Mouse (Mus musculus): ENCODE data around the gene Snrnp70.
A peak's percentile ranks its signal among the peaks of the same experiment; 100 is the strongest.

DNA sequence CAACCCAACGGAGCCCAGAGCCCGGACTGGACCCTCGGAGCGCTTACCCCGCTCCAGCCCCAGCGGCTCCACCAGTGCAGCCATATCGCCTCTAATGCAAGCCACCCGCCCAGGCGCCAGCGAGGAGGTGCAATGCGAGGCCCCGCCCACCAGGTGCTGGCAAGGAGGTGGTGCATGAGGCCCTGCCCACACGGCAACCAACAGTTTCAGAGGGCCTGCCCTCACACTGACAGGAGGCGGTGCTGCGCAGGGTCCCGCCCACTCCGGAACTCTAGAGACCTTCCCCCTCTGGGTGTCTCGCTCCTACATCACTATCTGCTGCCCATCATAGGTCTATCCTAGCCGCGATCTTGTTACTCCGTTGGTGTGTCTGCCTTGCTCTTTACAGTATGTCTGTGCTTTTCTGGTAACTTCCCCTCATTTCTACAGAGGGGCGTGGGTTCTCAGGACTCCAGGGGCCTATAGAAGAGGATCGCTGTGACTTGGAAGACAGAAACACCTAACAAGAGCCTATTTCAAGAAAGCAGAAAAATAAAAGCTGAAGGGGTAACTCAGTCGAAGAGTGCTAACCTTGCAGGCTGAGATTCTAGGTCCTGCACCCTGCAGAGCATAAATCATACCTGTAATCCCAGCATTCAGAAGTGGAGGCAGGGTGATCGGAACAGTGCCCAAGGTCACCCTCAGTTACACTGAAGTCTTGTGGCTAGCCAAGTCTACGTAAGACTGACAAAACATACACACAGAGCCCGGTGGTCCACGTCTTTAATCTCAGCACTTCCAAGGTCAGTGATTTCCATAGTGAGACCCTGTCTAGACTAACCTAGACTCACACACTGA is 24.8 kb downstream of the Snrnp70 start, which contains the start of gene Lin7b:
- TF ChIP-seq CTCF (IDR thresholded peaks at IDR 0.05; ENCODE audit: borderline replicate concordance, insufficient read depth, low read length) (no peak), POLR2A (IDR thresholded peaks at IDR 0.05; ENCODE audit: low read depth, low read length) (0 out of 2 replicates have a peak, but pooled peaks have one; percentile 28)

All from embryonic fibroblast, embryonic 13.5 days (primary cell).